Mouse (Mus musculus): ENCODE results near the gene Gm37240.

GRCm38 (mm10) chr3:85757435-85757834 is 129.9 kb downstream of the Gm37240 start:
- TF ChIP-seq CHD2 (IDR thresholded peaks at IDR 0.05; ENCODE audit: low read depth, low read length) (no peak), ZC3H11A (IDR thresholded peaks at IDR 0.05; ENCODE audit: borderline replicate concordance, low read depth, low read length) (no peak), MAFK (IDR thresholded peaks at IDR 0.05; ENCODE audit: insufficient read depth, low read depth, low read length) (no peak), ZNF384 (IDR thresholded peaks at IDR 0.05; ENCODE audit: low read depth, low read length) (no peak)

All from ES-E14 (cell line).